Mouse (Mus musculus) stomach, embryonic 16.5 days (tissue): ENCODE data around the gene Capsl. TPM values are rescaled to one million over a fixed set of nuclear protein-coding genes. Genes with fewer than 3 reads are reported as not detected.

Experiments
- ATAC-seq: fragments of 200-750 bp; cut with Nextera tagmentation; 2 replicates; pipeline ENCODE4 v1.8.0; 2017; ENCODE audit warnings: moderate number of reproducible peaks, moderate TSS enrichment; ENCODE audit not compliant: insufficient read depth, low FRiP score
- H3K27ac ChIP-seq: fragments of 300-500 bp; sonication (generic); 2 replicates; pipeline ENCODE4 v1.5.1; 2014; ENCODE audit warnings: low read length
- H3K27me3 ChIP-seq: fragments of 300-500 bp; sonication (generic); 2 replicates; pipeline ENCODE4 v1.6.1; 2014; ENCODE audit warnings: low read length, control low read depth, mixed read lengths; ENCODE audit not compliant: control insufficient read depth, insufficient read depth
- H3K36me3 ChIP-seq: fragments of 300-500 bp; sonication (generic); 2 replicates; pipeline ENCODE4 v1.6.1; 2014; ENCODE audit warnings: low read length; ENCODE audit not compliant: control insufficient read depth, insufficient read depth
- H3K4me1 ChIP-seq: fragments of 300-500 bp; sonication (generic); 2 replicates; pipeline ENCODE4 v1.6.1; 2014; ENCODE audit warnings: low read length, control low read depth, mixed read lengths; ENCODE audit not compliant: control insufficient read depth, insufficient read depth
- H3K4me2 ChIP-seq: fragments of 300-500 bp; sonication (generic); 2 replicates; pipeline ENCODE4 v1.6.1; 2014; ENCODE audit warnings: low read depth, low read length, mixed read lengths
- H3K4me3 ChIP-seq: fragments of 300-500 bp; sonication (generic); replicated peaks from 2 replicates; pipeline ENCODE4 v1.5.1; 2014; ENCODE audit warnings: mild to moderate bottlenecking, low read length
- H3K9ac ChIP-seq: fragments of 300-500 bp; sonication (generic); 2 replicates; pipeline ENCODE4 v1.6.1; 2014; ENCODE audit warnings: low read length
- H3K9me3 ChIP-seq: fragments of 300-500 bp; sonication (generic); replicated peaks from 2 replicates; pipeline ENCODE4 v1.6.1; 2016; ENCODE audit warnings: low read length, control low read depth; ENCODE audit not compliant: control insufficient read depth
- WGBS: fragments of 180-500 bp; shearing (Covaris S2); extraction: QIAGEN DNeasy Blood & Tissue Kit; methylation state at CpG from one replicate; pipeline ENCODE4 v1.1.7; 2014; 5-methylcytosine and 5-hydroxymethylcytosine counted together
- polyA plus RNA-seq: library from polyadenylated mRNA; unstranded; fragments of >200 nt; fragmentation: Nextera tagmentation; extraction: Ambion mirVana; gene quantifications from 2 replicates; pipeline ENCODE4 v1.2.1, GENCODE M21; 2015

The Capsl gene
- 11.8 and 12.3 TPM in 2 replicates for polyA plus RNA-seq

DNA sequence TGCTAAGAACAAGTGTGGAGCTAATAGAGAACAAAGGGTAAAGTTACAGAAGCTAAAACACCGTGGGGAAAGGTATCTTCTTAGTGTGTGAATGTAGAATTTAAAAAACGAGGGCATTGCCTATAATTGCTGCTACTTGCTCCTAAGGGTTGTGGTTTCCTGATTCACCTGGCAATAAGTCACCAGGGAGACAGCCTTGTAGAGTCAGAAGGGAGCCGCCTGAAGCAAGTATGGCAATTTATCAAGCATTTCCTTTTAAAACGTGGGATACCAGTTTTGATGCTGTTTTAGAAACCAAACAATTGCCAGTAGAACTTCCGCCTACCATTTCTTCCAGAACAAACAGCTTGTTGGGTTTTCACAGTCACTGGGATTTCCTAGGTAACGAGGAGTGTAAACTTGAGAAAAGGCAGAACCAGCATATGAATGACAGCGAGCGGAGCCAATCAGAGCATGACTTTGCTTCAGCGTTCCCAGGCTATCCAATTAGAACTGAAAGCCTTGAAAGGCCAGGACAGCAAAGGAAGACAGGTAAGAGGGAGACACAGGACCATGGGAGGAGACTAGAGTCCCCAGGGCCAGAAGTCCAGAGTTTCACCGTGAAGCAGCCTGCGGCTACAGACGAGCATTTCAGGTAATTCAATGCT, at the start of gene Capsl:
Gene Capsl, plus strand, starts transcription at position 495 of the 647 bp plus-strand sequence.
- Histone ChIP-seq H3K9me3 (no peaks in the 10 kb centered on the region), H3K27ac (0 out of 2 replicates have a peak within 1 kb of the TSS, but pooled peaks have one; percentile 7), H3K27me3 (no peaks in the 10 kb centered on the region), H3K4me1 (no peaks in the 10 kb centered on the region), H3K9ac (no peak within 1 kb of the TSS), H3K4me2 (peak within 1 kb of the TSS; percentile 43), H3K4me3 (peak within 1 kb of the TSS; percentile 33), H3K36me3 (no peaks in the 10 kb centered on the region)
- peak; percentile 95 for ATAC-seq
- 38% methylated on average over 12 of the region's 12 CpGs for WGBS

DNA sequence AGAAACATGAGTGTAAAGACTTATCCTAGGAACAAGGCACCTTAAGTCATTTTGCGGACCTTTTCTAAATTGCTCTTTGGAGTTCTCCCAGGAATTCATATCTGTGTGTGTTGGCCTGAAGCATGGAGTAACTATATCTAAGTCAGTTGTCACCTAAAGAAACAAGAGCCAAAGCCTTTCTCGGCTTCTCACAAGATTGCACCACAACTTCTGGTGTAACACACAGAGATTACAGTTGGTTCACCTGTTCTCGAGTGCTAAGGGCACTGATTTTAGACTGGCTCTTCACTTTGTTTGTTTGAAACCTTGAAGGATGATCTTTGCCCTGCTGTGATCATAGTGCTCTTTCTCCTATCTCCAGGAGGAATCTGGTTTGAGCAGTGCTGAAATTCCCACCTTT, 26.4 kb upstream of the Capsl start:
- H3K9ac ChIP-seq: no peak overlapping the region
- H3K4me2 ChIP-seq: no peak overlapping the region
- no peak overlapping the region for H3K4me3 ChIP-seq
- no peaks in the 10 kb centered on the region for H3K36me3 ChIP-seq
- ATAC-seq: no peak
- H3K27ac ChIP-seq: no peak overlapping the region
- 77% methylated on average over 3 of the region's 3 CpGs for WGBS
- H3K9me3 ChIP-seq: no peaks in the 10 kb centered on the region
- no peaks in the 10 kb centered on the region for H3K27me3 ChIP-seq
- H3K4me1 ChIP-seq: no peaks in the 10 kb centered on the region

DNA sequence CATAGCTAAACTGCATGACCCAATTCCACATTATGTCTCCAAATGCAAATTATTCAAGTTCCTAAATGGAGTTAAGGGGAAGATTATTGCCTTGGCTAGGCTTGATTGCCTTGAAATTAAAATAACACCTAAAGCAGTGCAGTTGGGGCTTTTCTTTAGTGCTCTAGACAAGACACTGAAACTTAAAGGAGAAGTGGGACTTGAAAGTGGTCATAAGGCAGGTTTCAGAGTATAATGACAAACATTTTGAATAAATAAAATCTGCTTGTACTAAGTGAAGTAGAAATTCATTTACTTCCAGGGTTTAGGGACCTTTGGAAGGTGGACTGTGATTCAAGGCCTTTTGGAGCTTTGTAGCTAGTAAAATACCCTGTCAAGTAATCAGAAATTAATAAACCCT, 14.7 kb upstream of the Capsl start:
- Histone ChIP-seq H3K4me3 (no peak overlapping the region), H3K27me3 (no peaks in the 10 kb centered on the region), H3K4me2 (no peak overlapping the region), H3K27ac (no peak overlapping the region), H3K36me3 (no peaks in the 10 kb centered on the region), H3K9ac (no peak overlapping the region), H3K4me1 (no peaks in the 10 kb centered on the region), H3K9me3 (no peaks in the 10 kb centered on the region)
- no peak for ATAC-seq

DNA sequence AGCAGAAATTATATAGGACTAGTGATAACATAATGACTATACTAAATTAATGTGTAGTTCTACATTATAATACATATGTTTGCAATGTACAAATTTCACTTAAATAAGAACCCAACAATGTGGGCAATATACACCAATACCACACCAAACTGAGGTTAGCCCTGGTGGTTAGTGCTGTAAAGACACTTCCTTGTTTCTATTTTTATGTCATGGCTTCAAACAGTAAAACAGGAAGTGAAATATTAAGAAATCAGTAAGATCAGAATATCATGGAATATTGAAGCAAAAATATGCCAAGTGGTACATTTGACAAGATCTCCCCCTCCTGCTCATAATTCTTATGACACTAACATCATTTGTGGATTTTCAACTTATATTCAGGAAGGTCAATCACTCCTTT, 8.0 kb upstream of the Capsl start:
- no peak overlapping the region for H3K9ac ChIP-seq
- ATAC-seq: no peak
- H3K9me3 ChIP-seq: no peaks in the 10 kb centered on the region
- no peaks in the 10 kb centered on the region for H3K27me3 ChIP-seq
- no peak overlapping the region for H3K4me3 ChIP-seq
- H3K27ac ChIP-seq: no peak overlapping the region
- no peaks in the 10 kb centered on the region for H3K4me1 ChIP-seq
- no peaks in the 10 kb centered on the region for H3K36me3 ChIP-seq
- H3K4me2 ChIP-seq: no peak overlapping the region

DNA sequence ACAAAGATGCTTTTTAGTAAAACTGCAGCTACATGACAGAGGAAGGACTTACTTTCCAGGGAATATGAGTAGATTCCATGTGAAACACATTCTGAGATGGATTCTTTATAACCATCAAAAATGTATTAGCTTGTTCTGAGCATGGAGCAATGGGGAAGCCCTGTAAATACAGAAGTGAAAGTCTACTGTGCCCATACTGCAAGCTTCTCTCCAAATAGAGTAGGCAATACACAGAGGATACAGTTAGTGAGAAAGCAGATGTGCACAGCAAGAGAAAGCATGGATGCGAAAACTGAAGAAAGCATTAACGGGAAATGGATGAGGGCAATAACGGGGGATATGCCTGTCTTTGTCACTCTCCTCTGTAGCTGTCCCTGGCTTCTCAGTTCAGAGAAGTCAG, 6.0 kb upstream of the Capsl start:
- H3K4me3 ChIP-seq: no peak overlapping the region
- H3K4me1 ChIP-seq: no peaks in the 10 kb centered on the region
- H3K27me3 ChIP-seq: no peaks in the 10 kb centered on the region
- no peak overlapping the region for H3K4me2 ChIP-seq
- no peak overlapping the region for H3K27ac ChIP-seq
- H3K9ac ChIP-seq: no peak overlapping the region
- H3K36me3 ChIP-seq: no peaks in the 10 kb centered on the region
- H3K9me3 ChIP-seq: no peaks in the 10 kb centered on the region
- ATAC-seq: no peak
- WGBS: 87% methylated on average over 3 of the region's 3 CpGs

DNA sequence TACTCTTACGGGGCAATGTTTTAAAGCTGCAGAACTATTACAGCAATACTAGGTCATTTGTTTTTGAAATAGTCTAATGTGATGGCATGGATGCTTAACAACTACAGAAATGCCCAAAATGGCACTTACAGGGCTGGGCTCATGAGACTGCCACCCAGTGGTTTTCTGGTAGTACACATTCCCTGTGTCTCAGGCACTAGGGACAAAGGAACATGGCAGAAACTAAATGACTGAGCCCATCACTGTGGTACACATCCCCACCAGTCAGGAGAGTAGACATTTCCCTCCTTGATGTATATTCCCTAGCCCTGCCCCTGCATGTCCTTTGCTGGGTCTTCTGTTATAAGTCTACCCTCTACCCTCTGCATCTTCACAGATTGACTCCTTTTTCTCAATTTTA, 16.2 kb downstream of the Capsl start:
- no peak for ATAC-seq
- Histone ChIP-seq H3K4me1 (no peaks in the 10 kb centered on the region), H3K4me3 (no peak overlapping the region), H3K27ac (no peak overlapping the region), H3K27me3 (no peaks in the 10 kb centered on the region), H3K36me3 (no peaks in the 10 kb centered on the region), H3K4me2 (no peak overlapping the region), H3K9me3 (no peaks in the 10 kb centered on the region), H3K9ac (no peak overlapping the region)
- WGBS: 86% methylated on average over 1 of the region's 1 CpGs

DNA sequence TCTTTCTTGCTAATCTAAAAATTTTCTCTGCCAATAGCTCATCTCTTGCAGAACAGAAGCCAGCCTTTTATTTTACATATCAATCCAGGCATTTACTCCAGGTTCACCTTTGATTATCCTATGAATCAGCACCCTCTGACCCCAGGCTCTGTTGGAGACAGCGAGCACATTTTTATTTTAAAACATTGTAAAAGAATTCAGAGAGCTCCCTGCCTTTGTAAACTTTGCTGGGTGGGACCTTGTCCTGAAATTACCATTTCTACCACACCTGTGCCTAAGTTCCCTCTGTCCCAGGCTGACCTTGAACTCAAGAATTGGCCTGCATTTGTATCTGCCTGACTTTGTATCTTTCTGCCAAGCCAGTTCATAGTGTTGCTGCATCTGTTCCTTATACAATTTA, 17.0 kb downstream of the Capsl start:
- no peak overlapping the region for H3K27ac ChIP-seq
- H3K9me3 ChIP-seq: no peaks in the 10 kb centered on the region
- ATAC-seq: no peak
- WGBS: 37% methylated on average over 1 of the region's 1 CpGs
- no peaks in the 10 kb centered on the region for H3K4me1 ChIP-seq
- H3K4me2 ChIP-seq: no peak overlapping the region
- H3K9ac ChIP-seq: no peak overlapping the region
- H3K36me3 ChIP-seq: no peaks in the 10 kb centered on the region
- H3K27me3 ChIP-seq: no peaks in the 10 kb centered on the region
- no peak overlapping the region for H3K4me3 ChIP-seq

DNA sequence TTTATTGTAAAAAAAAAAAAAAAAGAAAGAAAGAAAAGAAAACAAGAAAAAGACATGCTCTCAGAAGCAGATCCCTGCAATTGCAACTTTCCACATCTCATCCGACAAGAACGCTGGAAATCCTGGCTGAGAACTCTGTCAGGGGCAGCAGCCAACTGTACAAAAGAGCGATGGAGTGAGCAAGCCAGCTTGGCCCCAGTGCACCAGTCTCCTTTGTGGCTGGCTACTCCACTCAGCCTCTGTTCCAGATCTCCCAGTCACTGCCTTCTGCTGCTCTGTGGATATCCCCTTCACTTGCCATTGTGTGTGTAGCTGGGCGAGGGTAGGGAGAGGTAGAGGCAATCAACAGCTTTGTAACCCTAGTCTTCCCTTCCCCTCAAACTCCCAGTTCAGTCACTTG, 18.4 kb downstream of the Capsl start:
- 73% methylated on average over 4 of the region's 4 CpGs for WGBS
- ATAC-seq: no peak
- Histone ChIP-seq H3K9ac (no peak overlapping the region), H3K4me3 (no peak overlapping the region), H3K9me3 (no peaks in the 10 kb centered on the region), H3K27me3 (no peaks in the 10 kb centered on the region), H3K36me3 (no peaks in the 10 kb centered on the region), H3K27ac (no peak overlapping the region), H3K4me2 (no peak overlapping the region), H3K4me1 (no peaks in the 10 kb centered on the region)

DNA sequence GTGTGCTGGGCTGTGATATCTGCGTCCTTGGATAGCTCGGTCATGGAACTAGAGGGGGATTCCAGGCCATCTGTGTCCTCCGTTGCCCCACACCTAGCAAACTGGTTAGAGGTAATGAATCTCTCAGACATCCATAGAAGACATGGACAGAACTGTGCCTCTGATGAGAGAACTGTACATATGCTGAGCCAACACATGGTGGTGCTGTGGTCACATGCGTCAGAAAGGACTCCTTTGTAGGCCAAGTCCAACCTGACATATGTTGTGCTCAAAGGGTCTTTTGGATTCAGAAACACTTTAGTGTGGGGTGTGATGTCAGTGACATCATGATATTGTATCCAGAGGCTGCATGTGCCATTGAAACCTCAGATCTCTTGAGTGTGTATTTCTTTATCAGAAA, 19.4 kb downstream of the Capsl start:
- WGBS: 59% methylated on average over 4 of the region's 4 CpGs

More for the DNA sequence above, 19.4 kb downstream of the Capsl start:
- Histone ChIP-seq H3K4me3 (no peak overlapping the region), H3K36me3 (no peaks in the 10 kb centered on the region), H3K4me1 (no peaks in the 10 kb centered on the region), H3K27me3 (no peaks in the 10 kb centered on the region), H3K4me2 (no peak overlapping the region), H3K9ac (no peak overlapping the region), H3K27ac (no peak overlapping the region), H3K9me3 (no peaks in the 10 kb centered on the region)
- ATAC-seq: no peak
